19 mouse cellular contexts compared by ENCODE assay signal in genomic region chr4:49479035-49479434, GRCm38 (mm10). TPM values are rescaled to one million over a fixed set of nuclear protein-coding genes. Genes with fewer than 3 reads are reported as not detected.
A peak's percentile ranks its signal among the peaks of the same experiment; 100 is the strongest.
DNase-seq lines count a peak whose midpoint lies in the region; ATAC-seq and TF ChIP-seq lines count a peak whose summit lies in the region.
"Not testable (repeated sequence)": the region's sequence is repeated elsewhere in the genome, so short reads cannot be mapped to it uniquely, and the experiment has no call there.
"Had no signal": no experiment of that assay in that cellular context is flagged by ENCODE, and none has a peak within 500 bp of the region (broad histone marks: within the 10 kb centered on the region; RNA-seq: fewer than 3 reads in every experiment).

No protein-coding gene starts in this region.

- peak overlapping the region in 1 of 2 experiments; percentile 49; a peak in 2 of 4 replicates for H3K4me3 ChIP-seq in MEL (ENCODE audit: control insufficient read depth in 1 of 2, insufficient read depth in 1 of 2, low read depth in 2 of 2, low read length in 2 of 2)
- H3K4me3 ChIP-seq in embryonic facial prominence, embryonic 14.5 days (ENCODE audit: low read depth, low read length); intestine, embryonic 15.5 days (replicated peaks); liver, embryonic 11.5 days (ENCODE audit: low read depth, low read length); liver, embryonic 15.5 days (replicated peaks); lung, postnatal 0 days (ENCODE audit: low read depth, low read length); stomach, embryonic 14.5 days (ENCODE audit: low read depth, low read length): not testable (repeated sequence)

- not testable (repeated sequence) for TF ChIP-seq EP300 in MEL (IDR thresholded peaks at IDR 0.05; ENCODE audit: low read depth in 1 of 2, low read length in 2 of 2); lung, postnatal 0 days (IDR thresholded peaks at IDR 0.05)

- H3K36me3 ChIP-seq in MEL (ENCODE audit: control insufficient read depth in 1 of 2, insufficient read depth in 2 of 2, low read length in 2 of 2); embryonic facial prominence, embryonic 14.5 days (ENCODE audit: control insufficient read depth, insufficient read depth, low read length); intestine, embryonic 15.5 days; liver, embryonic 11.5 days (ENCODE audit: control insufficient read depth, insufficient read depth, low read length); liver, embryonic 15.5 days (replicated peaks); lung, postnatal 0 days (ENCODE audit: insufficient read depth, low read length); stomach, embryonic 14.5 days (ENCODE audit: control insufficient read depth, insufficient read depth, low read length): not testable (repeated sequence)

- not testable (repeated sequence) for H3K4me1 ChIP-seq in MEL (ENCODE audit: control insufficient read depth in 1 of 2, insufficient read depth in 2 of 2, low read length in 2 of 2); embryonic facial prominence, embryonic 14.5 days (ENCODE audit: control insufficient read depth, insufficient read depth, low read length); intestine, embryonic 15.5 days (replicated peaks); lung, postnatal 0 days (ENCODE audit: insufficient read depth, low read depth, low read length); stomach, embryonic 14.5 days (ENCODE audit: control insufficient read depth, insufficient read depth, low read length)
- peaks cover 10% of the 10 kb centered on the region for H3K4me1 ChIP-seq in liver, embryonic 11.5 days (replicated peaks; ENCODE audit: control insufficient read depth, insufficient read depth, low read length)
- H3K4me1 ChIP-seq in liver, embryonic 15.5 days (replicated peaks) = peaks cover 63% of the 10 kb centered on the region

- WGBS in embryonic facial prominence, embryonic 14.5 days = 23% methylated on average over 2 of the region's 2 CpGs
- WGBS in intestine, embryonic 15.5 days = 14% methylated on average over 2 of the region's 2 CpGs
- WGBS in liver, embryonic 11.5 days = 36% methylated on average over 2 of the region's 2 CpGs
- 15% methylated on average over 2 of the region's 2 CpGs for WGBS in liver, embryonic 15.5 days (ENCODE audit: insufficient replicate concordance)
- WGBS in lung, postnatal 0 days = 21% methylated on average over 2 of the region's 2 CpGs
- 16% methylated on average over 2 of the region's 2 CpGs for WGBS in stomach, embryonic 14.5 days

- not testable (repeated sequence) for H3K27me3 ChIP-seq in MEL (ENCODE audit: control insufficient read depth in 1 of 2, insufficient read depth in 2 of 2, low read length in 2 of 2); embryonic facial prominence, embryonic 14.5 days (replicated peaks; ENCODE audit: control insufficient read depth, insufficient read depth, low read length); intestine, embryonic 15.5 days (replicated peaks); liver, embryonic 11.5 days (replicated peaks; ENCODE audit: control insufficient read depth, insufficient read depth, low read length); liver, embryonic 15.5 days; lung, postnatal 0 days (replicated peaks; ENCODE audit: insufficient read depth, low read length); stomach, embryonic 14.5 days (ENCODE audit: control insufficient read depth, insufficient read depth, low read length)

- H3K79me2 ChIP-seq in MEL (ENCODE audit: control insufficient read depth, insufficient read depth, low read length, poor library complexity) = not testable (repeated sequence)

- not testable (repeated sequence) for ATAC-seq in embryonic facial prominence, embryonic 14.5 days (ENCODE audit: low read depth); intestine, embryonic 15.5 days; liver, embryonic 11.5 days (replicated peaks; ENCODE audit: low FRiP score); liver, embryonic 15.5 days (ENCODE audit: insufficient read depth); lung, postnatal 0 days; stomach, embryonic 14.5 days (ENCODE audit: insufficient number of reproducible peaks, insufficient read depth, low FRiP score, low read depth)

- H3K9me3 ChIP-seq in MEL (replicated peaks; ENCODE audit: insufficient read depth, low read length); embryonic facial prominence, embryonic 14.5 days (ENCODE audit: control insufficient read depth, low read length); intestine, embryonic 15.5 days; liver, embryonic 11.5 days (ENCODE audit: control insufficient read depth, low read length); liver, embryonic 15.5 days (replicated peaks); lung, postnatal 0 days (ENCODE audit: low read length); stomach, embryonic 14.5 days (ENCODE audit: control insufficient read depth, low read depth, low read length): not testable (repeated sequence)

- H3K4me2 ChIP-seq in embryonic facial prominence, embryonic 14.5 days (ENCODE audit: low read depth, low read length); lung, postnatal 0 days (replicated peaks; ENCODE audit: low read depth, low read length); stomach, embryonic 14.5 days (replicated peaks; ENCODE audit: low read depth, low read length): not testable (repeated sequence)
- peak overlapping the region; percentile 18 for H3K4me2 ChIP-seq in intestine, embryonic 15.5 days (replicated peaks)
- H3K4me2 ChIP-seq in liver, embryonic 11.5 days = peak overlapping the region; percentile 65
- peak overlapping the region; percentile 72 for H3K4me2 ChIP-seq in liver, embryonic 15.5 days

- TF ChIP-seq CTCF in MEL (IDR thresholded peaks at IDR 0.05 in 2 of 3, conservative IDR thresholded peaks at IDR 0.05 in 1 of 3; ENCODE audit: control insufficient read depth in 1 of 3, insufficient read depth in 1 of 3, low read depth in 2 of 3, low read length in 3 of 3, poor library complexity in 1 of 3, severe bottlenecking in 1 of 3); lung, postnatal 0 days (IDR thresholded peaks at IDR 0.05): not testable (repeated sequence)

- peak; percentile 16 for DNase-seq in MEL (ENCODE audit: low read depth, low spot score)
- DNase-seq in embryonic facial prominence, embryonic 14.5 days (ENCODE audit: low spot score) = peak; percentile 4
- DNase-seq in liver, embryonic 11.5 days (ENCODE audit: low spot score) = not testable (repeated sequence)
- peak; percentile 22 for DNase-seq in lung, postnatal 0 days (ENCODE audit: low spot score)

- not testable (repeated sequence) for H3K9ac ChIP-seq in MEL (ENCODE audit: control insufficient read depth, low read depth, low read length, poor library complexity, severe bottlenecking); embryonic facial prominence, embryonic 14.5 days (ENCODE audit: low read depth, low read length); intestine, embryonic 15.5 days; liver, embryonic 11.5 days (ENCODE audit: low read depth, low read length); liver, embryonic 15.5 days; lung, postnatal 0 days (replicated peaks; ENCODE audit: low read depth); stomach, embryonic 14.5 days (replicated peaks; ENCODE audit: low read depth, low read length)

- not testable (repeated sequence) for TF ChIP-seq POLR2A in MEL (IDR thresholded peaks at IDR 0.05; ENCODE audit: control insufficient read depth in 1 of 2, insufficient read depth in 1 of 2, low read depth in 1 of 2, low read length in 2 of 2, poor library complexity in 1 of 2)

- peak overlapping the region; percentile 37; the same call in 1 of the 2 replicates for H3K27ac ChIP-seq in MEL (ENCODE audit: control insufficient read depth, low read depth, low read length)
- H3K27ac ChIP-seq in embryonic facial prominence, embryonic 14.5 days (replicated peaks; ENCODE audit: low read depth, low read length); intestine, embryonic 15.5 days; lung, postnatal 0 days (ENCODE audit: low read length): not testable (repeated sequence)
- 0 out of 2 replicates have a peak overlapping the region, but pooled peaks have one; percentile 38 for H3K27ac ChIP-seq in liver, embryonic 11.5 days (ENCODE audit: low read depth, low read length)
- peak overlapping the region; percentile 63; the same call in 1 of the 2 replicates for H3K27ac ChIP-seq in liver, embryonic 15.5 days (replicated peaks)
- H3K27ac ChIP-seq in stomach, embryonic 14.5 days (ENCODE audit: low read length) = 0 out of 2 replicates have a peak overlapping the region, but pooled peaks have one; percentile 21

- TF ChIP-seq RAD21 in MEL (IDR thresholded peaks at IDR 0.05; ENCODE audit: low read depth, low read length) = not testable (repeated sequence)

RNA-seq across cellular contexts. Expression of gene Acnat1, which starts 5.3 kb away (rescaled TPM):
- not detected in 2 replicates for total RNA-seq in MEL (2012; rRNA removed)
- not detected for polyA plus RNA-seq in MEL (2012; ENCODE audit: insufficient read depth in 1 of 2, insufficient read length in 2 of 2, low read depth in 1 of 2, low replicate concordance in 2 of 2, missing spikeins in 1 of 2)
- 0.13 TPM in 1 of 2 replicates, not detected in the other for polyA plus RNA-seq in embryonic facial prominence, embryonic 14.5 days (2014; fragmentation: Nextera tagmentation; extraction: Ambion mirVana)
- polyA plus RNA-seq in intestine, embryonic 15.5 days (2015; fragmentation: Nextera tagmentation; extraction: Ambion mirVana) = 3.3 and 5.3 TPM in 2 replicates
- polyA plus RNA-seq in liver, embryonic 11.5 days (2014; fragmentation: Nextera tagmentation; extraction: Ambion mirVana) = not detected in 2 replicates
- 0.79 and 0.93 TPM in 2 replicates for polyA plus RNA-seq in liver, embryonic 15.5 days (2015; fragmentation: Nextera tagmentation; extraction: Ambion mirVana)
- 0.29 TPM in 1 of 2 replicates, not detected in the other for polyA plus RNA-seq in lung, postnatal 0 days (2015; fragmentation: Nextera tagmentation; extraction: Ambion mirVana)
- polyA plus RNA-seq in stomach, embryonic 14.5 days (2014; fragmentation: Nextera tagmentation; extraction: Ambion mirVana) = 0.42 and 0.86 TPM in 2 replicates
- total RNA-seq: gastrocnemius, postnatal 10 days; heart, adult 18-20 months; heart, postnatal 25 days had no signal
- polyA plus RNA-seq: C2C12; embryonic facial prominence, embryonic 12.5 days; forebrain, embryonic 12.5 days; forebrain, embryonic 16.5 days; frontal cortex, adult 2 months; heart, embryonic 10.5 days; heart, embryonic 16.5 days; hindbrain, embryonic 10.5 days; hindbrain, embryonic 14.5 days had no signal

RNA-seq across cellular contexts. Expression of gene Baat, which starts 27.3 kb away (rescaled TPM):
- total RNA-seq in MEL (2012; rRNA removed) = not detected in 2 replicates
- under 1 TPM in 1 of 2 experiments, not detected in 1; 0.15 TPM for polyA plus RNA-seq in MEL (2012; ENCODE audit: insufficient read depth in 1 of 2, insufficient read length in 2 of 2, low read depth in 1 of 2, low replicate concordance in 2 of 2, missing spikeins in 1 of 2)
- 0.16 TPM in 1 of 2 replicates, not detected in the other for polyA plus RNA-seq in embryonic facial prominence, embryonic 14.5 days (2014; fragmentation: Nextera tagmentation; extraction: Ambion mirVana)
- 0.33 and 0.44 TPM in 2 replicates for polyA plus RNA-seq in intestine, embryonic 15.5 days (2015; fragmentation: Nextera tagmentation; extraction: Ambion mirVana)
- 0.25 TPM in 1 of 2 replicates, not detected in the other for polyA plus RNA-seq in liver, embryonic 11.5 days (2014; fragmentation: Nextera tagmentation; extraction: Ambion mirVana)
- 1.5 and 2.2 TPM in 2 replicates for polyA plus RNA-seq in liver, embryonic 15.5 days (2015; fragmentation: Nextera tagmentation; extraction: Ambion mirVana)
- not detected in 2 replicates for polyA plus RNA-seq in lung, postnatal 0 days (2015; fragmentation: Nextera tagmentation; extraction: Ambion mirVana)
- 0.20 TPM in 1 of 2 replicates, not detected in the other for polyA plus RNA-seq in stomach, embryonic 14.5 days (2014; fragmentation: Nextera tagmentation; extraction: Ambion mirVana)
- total RNA-seq: heart, adult 18-20 months; heart, postnatal 25 days had no signal
- polyA plus RNA-seq: heart, embryonic 10.5 days; hindbrain, embryonic 14.5 days had no signal

RNA-seq across cellular contexts. Expression of gene Mrpl50, which starts 41.9 kb away (rescaled TPM):
- total RNA-seq in MEL (2012; rRNA removed) = 34.7 and 39.1 TPM in 2 replicates
- 10 to 100 TPM in 1 of 2 experiments, not detected in 1; 54.5 TPM for polyA plus RNA-seq in MEL (2012; ENCODE audit: insufficient read depth in 1 of 2, insufficient read length in 2 of 2, low read depth in 1 of 2, low replicate concordance in 2 of 2, missing spikeins in 1 of 2)
- 75.4 and 78.6 TPM in 2 replicates for polyA plus RNA-seq in embryonic facial prominence, embryonic 14.5 days (2014; fragmentation: Nextera tagmentation; extraction: Ambion mirVana)
- polyA plus RNA-seq in intestine, embryonic 15.5 days (2015; fragmentation: Nextera tagmentation; extraction: Ambion mirVana) = 91.6 and 106 TPM in 2 replicates
- polyA plus RNA-seq in liver, embryonic 11.5 days (2014; fragmentation: Nextera tagmentation; extraction: Ambion mirVana) = 89.4 and 106 TPM in 2 replicates
- polyA plus RNA-seq in liver, embryonic 15.5 days (2015; fragmentation: Nextera tagmentation; extraction: Ambion mirVana) = 50.6 and 51.5 TPM in 2 replicates
- 30.6 and 31.8 TPM in 2 replicates for polyA plus RNA-seq in lung, postnatal 0 days (2015; fragmentation: Nextera tagmentation; extraction: Ambion mirVana)
- polyA plus RNA-seq in stomach, embryonic 14.5 days (2014; fragmentation: Nextera tagmentation; extraction: Ambion mirVana) = 91.4 and 93.6 TPM in 2 replicates

RNA-seq across cellular contexts. Expression of gene Zfp189, which starts 41.9 kb away (rescaled TPM):
- 4.4 and 5.3 TPM in 2 replicates for total RNA-seq in MEL (2012; rRNA removed)
- polyA plus RNA-seq in MEL (2012; ENCODE audit: insufficient read depth in 1 of 2, insufficient read length in 2 of 2, low read depth in 1 of 2, low replicate concordance in 2 of 2, missing spikeins in 1 of 2) = 1 to 10 TPM in 1 of 2 experiments, not detected in 1; 3.3 TPM
- 8.8 and 9.7 TPM in 2 replicates for polyA plus RNA-seq in embryonic facial prominence, embryonic 14.5 days (2014; fragmentation: Nextera tagmentation; extraction: Ambion mirVana)
- 4.8 and 5.7 TPM in 2 replicates for polyA plus RNA-seq in intestine, embryonic 15.5 days (2015; fragmentation: Nextera tagmentation; extraction: Ambion mirVana)
- 7.4 and 9.2 TPM in 2 replicates for polyA plus RNA-seq in liver, embryonic 11.5 days (2014; fragmentation: Nextera tagmentation; extraction: Ambion mirVana)
- 3.1 and 3.3 TPM in 2 replicates for polyA plus RNA-seq in liver, embryonic 15.5 days (2015; fragmentation: Nextera tagmentation; extraction: Ambion mirVana)
- polyA plus RNA-seq in lung, postnatal 0 days (2015; fragmentation: Nextera tagmentation; extraction: Ambion mirVana) = 4.7 and 4.8 TPM in 2 replicates
- polyA plus RNA-seq in stomach, embryonic 14.5 days (2014; fragmentation: Nextera tagmentation; extraction: Ambion mirVana) = 7.1 and 8.7 TPM in 2 replicates
